Mouse (Mus musculus): ENCODE results near the gene Commd1. TPM values are rescaled to one million over a fixed set of nuclear protein-coding genes. Genes with fewer than 3 reads are reported as not detected.
A peak's percentile ranks its signal among the peaks of the same experiment; 100 is the strongest.

Gene Commd1
- 10 to 100 TPM; 78.2 to 81.2 TPM for polyA plus RNA-seq (2017; shearing (Covaris generic))

GRCm38 (mm10) chr11:22981984-22982757 lies at the start of gene Commd1, which contains the start of gene Gm28048:
Gene Commd1, minus strand, starts transcription at chr11:22982382.
Gene Gm28048, minus strand, starts transcription at chr11:22982090.
- peak; percentile 93 for ATAC-seq

GRCm38 (mm10) chr11:23029399-23029798 lies 47.2 kb upstream of the Commd1 start:
- no peak for ATAC-seq

- ATAC-seq, result no peak
Observed at GRCm38 (mm10) chr11:23028957-23029356, 46.8 kb upstream of the Commd1 start.

DNA sequence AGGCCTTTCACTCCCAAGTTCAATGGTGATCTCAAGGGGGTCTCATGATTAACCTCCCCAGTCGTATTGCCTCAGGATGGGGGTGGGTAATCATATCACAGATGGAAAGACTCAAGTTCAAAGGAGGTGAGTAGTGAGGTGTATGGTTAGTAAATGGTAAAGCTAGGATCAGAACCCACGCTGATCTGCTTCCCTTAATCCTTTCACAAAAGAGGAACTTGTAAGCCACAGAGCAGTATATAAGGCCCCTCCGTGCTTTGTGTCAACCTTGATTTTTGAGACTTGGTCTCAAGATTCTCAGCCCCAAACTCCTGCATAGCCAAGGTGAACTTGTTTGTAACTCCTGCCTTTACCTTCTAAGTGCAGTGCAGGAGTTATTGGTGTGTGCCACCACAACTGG lies 42.0 kb upstream of the Commd1 start:
- ATAC-seq, result no peak

- no peak for ATAC-seq
Observed at GRCm38 (mm10) chr11:23023155-23023554, 41.0 kb upstream of the Commd1 start.

DNA sequence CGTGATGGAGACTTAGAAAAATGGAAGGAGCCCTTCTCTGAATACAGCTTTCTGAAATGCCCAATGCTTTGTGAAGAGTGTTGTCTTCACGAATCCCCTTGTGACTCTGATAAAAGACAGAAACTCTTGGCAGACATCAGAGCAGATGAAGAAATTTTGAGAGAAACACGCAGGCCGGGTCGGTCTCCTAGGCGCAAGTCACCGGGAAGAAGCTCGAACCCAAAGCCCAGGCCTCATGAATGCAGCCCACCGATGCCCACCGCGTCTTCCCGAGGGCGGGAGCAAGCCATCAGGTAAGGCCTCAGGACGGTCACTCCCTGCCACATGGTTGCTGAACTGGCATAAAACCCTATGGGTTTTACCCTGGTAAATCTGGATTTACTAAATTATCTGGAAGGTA lies 38.7 kb upstream of the Commd1 start:
- no peak for ATAC-seq

DNA sequence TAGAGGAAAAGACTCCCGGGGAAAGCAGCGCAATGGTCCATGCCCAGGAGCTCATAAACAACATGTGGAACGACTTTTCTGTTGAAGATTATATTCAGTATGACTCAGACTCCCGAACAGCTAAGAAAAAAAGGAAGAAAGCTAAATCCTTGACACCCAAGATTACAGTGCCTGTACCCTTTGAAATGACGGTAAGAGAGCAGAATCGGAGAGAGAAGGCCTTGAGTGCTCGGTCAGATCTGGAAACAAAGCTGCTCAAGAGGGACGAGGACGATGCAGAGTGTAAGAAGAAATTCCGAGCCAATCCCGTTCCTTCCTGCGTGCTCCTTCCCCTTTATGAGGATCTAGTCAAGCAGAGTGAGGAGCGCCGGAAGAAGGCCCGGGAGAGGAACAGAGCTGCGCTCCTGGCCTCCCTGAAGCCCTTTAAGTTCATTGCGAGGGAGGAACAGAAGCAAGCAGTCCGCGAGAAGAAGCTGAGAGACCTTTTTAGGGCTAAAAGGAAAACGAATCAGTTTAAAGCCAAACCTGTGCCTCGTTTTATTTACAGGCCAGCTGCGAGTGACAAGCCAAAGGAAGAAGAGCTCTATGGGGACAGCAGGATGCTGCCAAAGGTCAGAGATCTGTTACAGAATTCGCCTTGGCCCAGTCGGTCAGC lies 38.1 kb upstream of the Commd1 start:
- ATAC-seq, result no peak

DNA sequence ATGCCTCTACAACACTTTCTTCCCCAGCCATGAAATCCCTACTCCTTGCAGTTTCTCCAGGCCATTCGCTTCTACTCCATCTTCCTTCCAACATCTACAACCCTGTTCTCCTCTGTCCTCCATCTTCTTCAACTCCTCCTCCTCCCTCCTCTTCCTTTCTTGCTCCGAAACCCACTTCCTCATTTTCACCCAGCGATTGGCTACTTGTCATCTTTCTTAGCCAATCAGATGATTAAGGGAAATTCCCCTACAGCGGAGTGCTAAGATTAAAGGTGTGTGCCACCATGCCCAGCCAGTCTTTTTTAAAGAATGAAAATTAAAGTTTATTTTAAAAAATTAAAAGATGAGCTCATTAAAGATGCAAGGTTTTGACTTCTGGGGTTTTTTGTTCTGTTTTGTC lies 35.8 kb upstream of the Commd1 start:
- no peak for ATAC-seq

- ATAC-seq, result no peak
Observed at GRCm38 (mm10) chr11:23014996-23015395, 32.8 kb upstream of the Commd1 start.

DNA sequence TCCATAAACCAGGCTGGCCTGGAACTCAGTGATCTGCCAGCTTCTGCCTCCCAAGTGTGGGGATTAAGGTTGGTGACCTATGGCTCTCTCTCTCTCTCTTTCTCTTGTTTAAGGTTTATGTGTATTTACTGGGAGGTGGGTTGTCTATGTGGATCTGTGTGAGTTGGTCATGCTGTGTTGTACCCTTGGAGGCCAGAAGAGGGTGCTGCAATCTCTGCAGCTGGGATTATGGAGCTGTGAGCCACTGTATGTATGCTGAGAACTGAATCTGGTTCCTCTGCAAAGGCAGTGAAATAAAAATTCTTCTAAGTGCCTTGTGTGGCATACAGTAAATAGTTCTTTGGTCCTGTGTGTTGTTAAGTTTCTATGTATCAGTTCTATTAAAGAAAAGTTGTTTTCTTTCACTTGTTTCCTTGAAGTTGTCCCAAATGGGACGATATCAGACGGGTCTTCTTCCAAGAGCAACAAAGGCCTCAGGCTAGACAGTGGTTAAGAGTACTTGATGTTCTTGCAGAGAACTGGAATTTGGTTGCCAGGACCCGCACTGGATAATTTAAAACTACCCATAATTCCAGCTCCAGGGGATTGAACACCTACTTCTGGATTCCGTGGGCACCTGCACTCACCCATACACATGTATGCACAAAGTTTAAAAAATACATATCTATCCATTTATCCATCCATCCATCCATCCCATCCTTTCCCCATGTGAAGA lies 31.6 kb upstream of the Commd1 start:
- peak; percentile 41 for ATAC-seq

- no peak for ATAC-seq
Observed at GRCm38 (mm10) chr11:23013096-23013495, 30.9 kb upstream of the Commd1 start.

DNA sequence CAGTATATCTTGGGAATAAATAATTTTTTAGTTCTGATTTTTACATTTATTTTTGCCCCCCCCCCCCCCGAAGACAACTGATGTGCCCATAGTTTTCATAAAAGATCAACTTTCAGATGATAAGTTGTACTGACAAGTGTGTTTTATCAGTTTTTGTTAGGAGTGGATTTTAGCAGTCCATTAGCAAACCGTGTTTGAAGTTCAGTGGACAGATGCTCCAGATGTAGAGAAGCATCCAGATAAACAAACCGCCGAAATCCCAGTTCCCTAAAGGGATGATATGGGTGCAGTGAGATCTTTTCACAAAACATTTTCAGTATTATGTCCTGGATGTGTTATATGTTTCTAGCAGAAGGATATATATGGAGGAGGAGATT lies 26.6 kb upstream of the Commd1 start:
- no peak for ATAC-seq

DNA sequence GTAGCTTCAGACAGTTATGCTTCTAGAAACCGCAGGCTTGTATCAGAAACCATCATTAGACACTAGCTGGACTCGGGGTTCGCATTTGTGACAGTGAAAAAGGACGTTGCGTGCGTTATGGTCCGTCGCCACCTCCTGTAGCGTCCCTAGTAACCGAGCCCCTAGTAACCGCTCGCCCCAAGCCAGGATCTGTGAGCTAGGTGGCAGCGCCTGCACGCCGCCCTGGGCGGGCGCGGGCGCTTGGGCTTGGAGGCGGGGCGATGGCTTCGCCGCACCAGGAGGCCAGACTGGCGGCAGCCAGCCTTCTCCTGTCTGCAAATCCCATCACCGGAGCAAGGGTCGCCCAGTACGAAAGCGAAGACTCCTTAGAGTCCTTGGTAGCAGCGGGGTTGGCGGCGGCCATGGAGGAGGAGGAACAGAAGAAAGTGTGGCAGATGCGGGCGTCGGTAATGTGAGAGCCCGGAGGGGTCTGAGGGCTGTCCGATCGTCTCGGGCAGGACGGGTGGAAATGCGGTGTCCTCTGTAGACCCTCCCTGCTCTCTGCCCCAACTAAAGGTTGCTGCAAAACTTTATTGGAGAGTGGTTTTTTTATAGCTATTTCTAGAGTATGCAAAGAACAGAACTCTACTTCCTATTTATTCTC lies 26.1 kb upstream of the Commd1 start:
- ATAC-seq, result peak; percentile 63

DNA sequence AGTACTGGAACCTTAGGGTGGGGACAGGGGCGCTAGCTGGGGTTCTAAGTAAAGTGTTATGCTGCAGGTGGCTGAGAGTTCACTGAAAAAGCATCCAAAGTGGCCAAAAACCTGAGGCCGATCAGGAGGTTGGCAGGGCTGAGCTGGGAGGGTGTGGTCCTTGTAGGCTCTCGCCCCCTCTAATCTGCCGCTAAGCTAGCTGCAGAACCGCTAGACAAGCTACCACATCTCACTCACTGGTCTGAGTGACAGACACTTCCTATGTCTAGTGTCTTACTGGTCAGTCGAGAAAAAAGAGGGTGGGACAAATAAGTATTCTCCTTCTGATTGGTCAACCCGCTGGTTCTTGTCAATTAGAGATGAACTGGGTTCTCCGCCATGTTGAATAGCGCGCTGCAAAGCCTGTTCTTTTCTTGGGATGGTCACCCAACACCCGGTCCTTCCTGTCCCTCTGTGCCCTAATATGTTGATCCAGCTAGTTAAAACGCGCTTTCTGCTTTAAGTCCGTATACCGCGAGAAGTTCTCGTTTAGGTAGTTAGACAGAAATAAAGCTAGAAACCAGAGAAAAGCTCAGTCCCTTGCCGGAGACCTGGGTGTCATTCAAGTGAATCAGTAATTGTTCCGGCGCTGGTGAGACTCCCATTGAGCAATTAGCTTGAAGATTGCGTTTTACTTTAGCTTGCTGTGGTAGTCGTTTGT lies 25.4 kb upstream of the Commd1 start, which contains the start of gene Fam161a:
Gene Fam161a, plus strand, starts transcription at position 51 of the 700 bp plus-strand sequence.
- ATAC-seq, result peak; percentile 96

- peak; percentile 43 for ATAC-seq
Observed at GRCm38 (mm10) chr11:23007166-23007480, 24.9 kb upstream of the Commd1 start.

DNA sequence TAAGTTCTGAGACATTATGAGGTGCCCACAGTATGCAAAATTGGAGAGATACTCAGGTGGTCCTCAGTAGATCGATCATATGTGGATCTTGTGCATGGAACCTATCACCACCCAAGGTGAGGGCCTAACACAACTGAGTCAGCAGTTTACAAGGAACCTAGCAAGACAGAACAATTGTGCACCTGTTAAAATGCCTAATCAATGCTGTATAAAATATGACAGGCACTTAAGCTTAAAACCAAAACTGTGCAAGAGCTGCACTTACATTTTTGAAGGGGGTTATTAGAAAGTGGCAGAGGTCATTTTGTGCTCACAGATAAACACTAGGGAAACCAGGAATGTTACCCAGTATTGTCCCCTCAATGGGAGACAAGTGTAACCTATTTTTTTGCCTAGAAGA lies 23.1 kb upstream of the Commd1 start:
- no peak for ATAC-seq

DNA sequence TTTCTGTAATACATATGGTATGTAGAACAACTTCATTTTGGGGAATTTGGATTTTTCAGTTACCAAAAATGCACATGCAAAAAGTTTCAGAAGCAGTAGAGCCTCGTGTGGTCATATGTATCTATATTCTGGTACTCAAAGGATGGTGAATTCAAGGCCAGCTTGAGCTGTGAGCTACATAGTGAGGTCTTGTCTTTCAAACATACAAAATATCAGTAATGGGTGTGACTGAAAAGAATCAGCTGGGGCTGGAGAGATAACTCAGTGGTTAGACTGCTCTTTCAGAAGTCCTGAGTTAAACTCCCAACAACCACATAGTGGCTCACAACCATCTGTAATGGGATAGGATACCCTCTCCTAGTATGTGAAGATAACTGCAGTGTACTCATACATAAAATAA lies 16.1 kb upstream of the Commd1 start:
- ATAC-seq, result no peak

- no peak for ATAC-seq
Observed at GRCm38 (mm10) chr11:22995461-22995860, 13.3 kb upstream of the Commd1 start.

DNA sequence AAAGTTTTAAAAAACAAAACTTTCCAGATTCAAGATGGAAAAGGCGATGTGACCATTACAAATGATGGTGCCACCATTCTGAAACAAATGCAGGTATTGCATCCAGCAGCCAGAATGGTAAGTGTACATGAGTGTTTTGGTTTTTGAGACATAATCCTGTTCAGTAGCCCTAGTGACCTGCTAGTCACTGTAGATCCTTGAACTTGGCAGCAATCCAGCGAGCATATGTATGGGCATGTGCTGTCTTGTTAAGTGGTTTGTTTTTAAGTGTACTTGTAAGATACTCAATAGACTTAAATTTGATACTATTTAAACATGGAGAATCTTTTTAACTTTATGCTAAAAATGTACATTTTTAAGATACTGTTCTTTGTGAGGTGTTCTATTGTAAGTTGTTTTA lies 12.1 kb upstream of the Commd1 start:
- ATAC-seq, result no peak

- ATAC-seq, result no peak
Observed at GRCm38 (mm10) chr11:22991218-22991835, 9.1 kb upstream of the Commd1 start.

DNA sequence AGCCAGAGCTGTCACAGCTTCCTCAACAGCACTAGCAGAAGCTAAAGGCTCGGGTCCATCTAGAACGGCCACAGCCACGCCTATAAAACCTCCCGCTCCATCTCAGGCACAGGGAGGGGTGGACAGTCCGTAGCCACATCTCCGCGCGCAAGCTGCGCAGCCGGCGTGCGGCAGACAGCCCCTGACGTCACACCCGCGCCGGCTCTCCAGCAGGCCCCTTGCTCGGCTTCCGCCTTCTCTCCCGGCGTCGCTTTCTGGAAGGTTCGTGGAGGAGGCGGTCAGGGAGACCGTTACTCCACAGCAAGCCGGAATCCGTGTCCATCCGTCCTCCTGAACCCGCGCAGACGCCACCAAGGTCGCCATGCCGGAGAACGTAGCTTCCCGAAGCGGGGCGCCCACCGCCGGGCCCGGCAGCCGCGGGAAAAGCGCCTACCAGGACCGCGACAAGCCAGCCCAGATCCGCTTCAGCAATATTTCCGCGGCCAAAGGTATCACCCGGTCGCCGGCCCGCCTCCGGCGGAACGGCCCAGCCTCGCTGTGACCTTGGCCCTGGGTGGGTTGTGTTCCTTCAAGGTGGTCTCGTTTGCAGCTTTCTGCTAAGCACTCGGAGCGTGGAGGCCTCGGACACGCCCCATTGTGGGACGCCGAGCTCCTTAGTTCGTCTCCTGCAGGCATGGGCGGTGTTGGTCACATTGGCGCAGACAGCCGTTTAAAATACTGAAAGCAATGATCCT lies 8.4 kb upstream of the Commd1 start, which contains the start of gene Cct4:
Gene Cct4, plus strand, starts transcription at position 127 of the 734 bp plus-strand sequence.
- peak; percentile 82 for ATAC-seq

Data from CD4-positive, CD25-positive, alpha-beta regulatory T cell, adult 4 months (primary cell).